Mouse (Mus musculus) ES-E14 (cell line): Measurements from ENCODE around the gene Il1r1. TPM values are rescaled to one million over a fixed set of nuclear protein-coding genes. Genes with fewer than 3 reads are reported as not detected.

Experiments used
- DNase-seq: peaks from one replicate; pipeline ENCODE4 v3.0.0-alpha.2; 2013; ENCODE audit warnings: low read depth, low spot score
- H3K27ac ChIP-seq: 2 replicates; pipeline ENCODE4 v1.5.1; 2012; ENCODE audit warnings: low read depth, mild to moderate bottlenecking, low read length, moderate library complexity, mixed read lengths; ENCODE audit not compliant: poor library complexity, insufficient read depth, severe bottlenecking
- H3K36me3 ChIP-seq: 2 replicates; pipeline ENCODE4 v1.6.1; 2012; ENCODE audit warnings: mild to moderate bottlenecking, low read length, moderate library complexity, mixed read lengths; ENCODE audit not compliant: control insufficient read depth, poor library complexity, insufficient read depth, severe bottlenecking
- H3K4me1 ChIP-seq, 2 experiments: fragments of 150-350 bp in 1 of 2; sonication (generic) in 1 of 2; 2 replicates each; pipeline ENCODE4 v1.6.1; 2012; ENCODE audit warnings: low read length in 2 of 2, mild to moderate bottlenecking in 1 of 2, mixed read lengths in 1 of 2; ENCODE audit not compliant: control insufficient read depth in 2 of 2, insufficient read depth in 2 of 2, poor library complexity in 1 of 2
- H3K4me3 ChIP-seq, 2 experiments: fragments of 150-350 bp in 1 of 2; sonication (generic) in 1 of 2; 2 replicates each; pipeline ENCODE4 v1.5.1; 2012; ENCODE audit warnings: low read length in 2 of 2, low read depth in 1 of 2, mild to moderate bottlenecking in 1 of 2, mixed read lengths in 1 of 2; ENCODE audit not compliant: insufficient read depth in 1 of 2, poor library complexity in 1 of 2, severe bottlenecking in 1 of 2
- H3K9ac ChIP-seq: 2 replicates; pipeline ENCODE4 v1.6.1; 2012; ENCODE audit warnings: low read depth, mild to moderate bottlenecking, low read length, mixed read lengths; ENCODE audit not compliant: poor library complexity, insufficient read depth, severe bottlenecking
- H3K9me3 ChIP-seq: fragments of 150-350 bp; sonication (generic); 2 replicates; pipeline ENCODE4 v1.6.1; 2012; ENCODE audit warnings: low read depth, mild to moderate bottlenecking, low read length; ENCODE audit not compliant: control insufficient read depth, insufficient read depth
- CHD2 ChIP-seq: IDR thresholded peaks from 2 replicates; pipeline ENCODE4 v1.6.1; 2014; ENCODE audit warnings: mild to moderate bottlenecking, low read depth, low read length, inconsistent platforms
- HCFC1 ChIP-seq: IDR thresholded peaks from 2 replicates; pipeline ENCODE4 v1.6.1; 2012; ENCODE audit warnings: low read length, inconsistent platforms, borderline replicate concordance; ENCODE audit not compliant: insufficient read depth
- MAFK ChIP-seq: IDR thresholded peaks from 2 replicates; pipeline ENCODE4 v1.6.1; 2014; ENCODE audit warnings: mild to moderate bottlenecking, low read depth, low read length, inconsistent platforms; ENCODE audit not compliant: insufficient read depth
- ZC3H11A ChIP-seq: IDR thresholded peaks from 2 replicates; pipeline ENCODE4 v1.6.1; 2012; ENCODE audit warnings: low read depth, mild to moderate bottlenecking, inconsistent platforms, low read length, borderline replicate concordance
- ZNF384 ChIP-seq: IDR thresholded peaks from 2 replicates; pipeline ENCODE4 v1.6.1; 2012; ENCODE audit warnings: low read depth, low read length, inconsistent platforms
- in situ Hi-C, 2 experiments: fragments of 600-800 bp; cut with MboI; formaldehyde crosslinking; loops; one replicate each; pipeline ENCODE4 v1.15.1; 2025; ENCODE audit warnings: low sequenced_read_pairs in 2 of 2, inconsistent platforms in 1 of 2; ENCODE audit not compliant: unreplicated experiment in 2 of 2
- total RNA-seq: library from RNA; depleted of rRNA; stranded (reverse); fragments of 300-350 nt; gene quantifications from 2 replicates; pipeline ENCODE4 v1.2.3, GENCODE M21; 2012

Gene Il1r1
- total RNA-seq, 1 experiment: 0.36 TPM

GRCm38 (mm10) chr1:40263679-40264078 is 38.8 kb downstream of the Il1r1 start:
- Histone ChIP-seq H3K9ac (no peak overlapping the region), H3K4me1 (no peaks in the 10 kb centered on the region)

GRCm38 (mm10) chr1:40265301-40265835 is 40.5 kb downstream of the Il1r1 start:
- Histone ChIP-seq H3K4me1 (no peaks in the 10 kb centered on the region), H3K36me3 (no peaks in the 10 kb centered on the region), H3K9me3 (no peaks in the 10 kb centered on the region), H3K9ac (no peak overlapping the region), H3K27ac (no peak overlapping the region), H3K4me3 (no peak overlapping the region)
- TF ChIP-seq CHD2 (no peak), ZC3H11A (no peak), HCFC1 (no peak), ZNF384 (no peak), MAFK (no peak)
- DNase-seq: no peak
- in situ Hi-C loops: no loop called here

More at GRCm38 (mm10) chr1:40263679-40264078, 38.8 kb downstream of the Il1r1 start:
- H3K4me3 ChIP-seq: no peak overlapping the region
- no peak for TF ChIP-seq ZC3H11A
- TF ChIP-seq CHD2: no peak
- TF ChIP-seq MAFK: no peak
- TF ChIP-seq HCFC1: no peak
- no peak for TF ChIP-seq ZNF384
- DNase-seq: no peak
- H3K9me3 ChIP-seq: no peaks in the 10 kb centered on the region
- in situ Hi-C loops: no loop called here
- H3K36me3 ChIP-seq: no peaks in the 10 kb centered on the region
- no peak overlapping the region for H3K27ac ChIP-seq

- no peaks in the 10 kb centered on the region for H3K9me3 ChIP-seq
- no peak overlapping the region for H3K27ac ChIP-seq
- H3K9ac ChIP-seq: peak overlapping the region; percentile 33; the same call in 1 of the 2 replicates
- TF ChIP-seq HCFC1: no peak
- no peak for TF ChIP-seq ZNF384
- no peak for TF ChIP-seq ZC3H11A
- no peak for TF ChIP-seq CHD2
- TF ChIP-seq MAFK: no peak
- in situ Hi-C loops: no loop called here
- peak overlapping the region; percentile 59 to 60 for H3K4me3 ChIP-seq
- H3K36me3 ChIP-seq: no peaks in the 10 kb centered on the region
- H3K4me1 ChIP-seq: no peaks in the 10 kb centered on the region
- peak; percentile 52 for DNase-seq
Measured at GRCm38 (mm10) chr1:40266431-40267260, 41.8 kb downstream of the Il1r1 start.

- TF ChIP-seq ZNF384 (no peak), ZC3H11A (no peak), CHD2 (no peak)
- Histone ChIP-seq H3K27ac (no peak overlapping the region), H3K9me3 (no peaks in the 10 kb centered on the region), H3K4me3 (no peak overlapping the region), H3K36me3 (no peaks in the 10 kb centered on the region), H3K9ac (no peak overlapping the region), H3K4me1 (no peaks in the 10 kb centered on the region)
- in situ Hi-C loops: no loop called here
- DNase-seq: no peak
Measured at GRCm38 (mm10) chr1:40267846-40268245, 43.0 kb downstream of the Il1r1 start.

- Histone ChIP-seq H3K9ac (no peak overlapping the region), H3K36me3 (no peaks in the 10 kb centered on the region), H3K27ac (no peak overlapping the region), H3K4me1 (no peaks in the 10 kb centered on the region), H3K9me3 (no peaks in the 10 kb centered on the region), H3K4me3 (no peak overlapping the region)
- TF ChIP-seq CHD2: no peak
- no peak for TF ChIP-seq HCFC1
- TF ChIP-seq ZC3H11A: no peak
- TF ChIP-seq ZNF384: no peak
- TF ChIP-seq MAFK: no peak
- in situ Hi-C loops: no loop called here
- DNase-seq: no peak
Measured at GRCm38 (mm10) chr1:40268536-40268935, 43.7 kb downstream of the Il1r1 start.
